10 mouse cellular contexts compared by ENCODE assay signal in the genomic region with DNA sequence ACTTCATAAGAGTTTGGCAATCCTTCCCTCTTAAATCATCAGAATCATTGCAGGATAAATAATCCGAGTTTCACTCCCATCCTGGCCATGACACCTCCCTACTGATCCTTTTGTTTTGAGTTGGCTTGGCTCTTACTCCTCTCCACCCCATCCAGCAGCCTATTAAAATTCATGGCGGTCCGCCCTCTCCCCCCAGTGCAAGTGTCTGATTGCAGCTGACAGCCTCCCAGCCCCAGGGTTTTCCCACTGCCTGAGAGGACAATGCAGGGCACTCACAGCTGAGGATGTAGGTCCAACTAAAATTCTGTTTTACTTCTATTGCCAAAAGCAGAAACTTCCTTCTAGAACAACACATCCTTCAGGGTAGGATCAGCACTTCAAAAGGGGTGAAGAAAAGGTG.
DNase-seq lines count a peak whose midpoint lies in the region; ATAC-seq and TF ChIP-seq lines count a peak whose summit lies in the region.
"Had no signal": no experiment of that assay in that cellular context is flagged by ENCODE, and none has a peak within 500 bp of the region (broad histone marks: within the 10 kb centered on the region; RNA-seq: fewer than 3 reads in every experiment).

No protein-coding gene starts in this region.

- H3K4me2 ChIP-seq in forebrain, postnatal 0 days (ENCODE audit: low read depth), result no peak overlapping the region
- no peak overlapping the region for H3K4me2 ChIP-seq in midbrain, embryonic 13.5 days (replicated peaks)
- H3K4me2 ChIP-seq: kidney, embryonic 15.5 days; liver, embryonic 13.5 days had no signal

- no peaks in the 10 kb centered on the region for H3K27me3 ChIP-seq in ES-Bruce4 (ENCODE audit: control insufficient read depth, insufficient read depth, low read length, poor library complexity, severe bottlenecking)
- no peaks in the 10 kb centered on the region for H3K27me3 ChIP-seq in forebrain, postnatal 0 days (ENCODE audit: insufficient read depth, low read length)
- no peaks in the 10 kb centered on the region for H3K27me3 ChIP-seq in midbrain, embryonic 13.5 days
- H3K27me3 ChIP-seq: kidney, embryonic 15.5 days; liver, embryonic 13.5 days had no signal

- peak; percentile 77 for ATAC-seq in forebrain, postnatal 0 days
- peak; percentile 82 for ATAC-seq in midbrain, embryonic 13.5 days
- ATAC-seq in erythroblast, adult 5-6 weeks (replicated peaks; ENCODE audit: low FRiP score, poor library complexity, severe bottlenecking), result no peak

- H3K9me3 ChIP-seq in ES-Bruce4 (replicated peaks; ENCODE audit: control insufficient read depth, insufficient read depth, low read length, poor library complexity, severe bottlenecking), result no peaks in the 10 kb centered on the region
- H3K9me3 ChIP-seq in forebrain, postnatal 0 days (ENCODE audit: low read length), result no peaks in the 10 kb centered on the region
- no peaks in the 10 kb centered on the region for H3K9me3 ChIP-seq in midbrain, embryonic 13.5 days
- H3K9me3 ChIP-seq: kidney, embryonic 15.5 days; liver, embryonic 13.5 days had no signal

- no peak for TF ChIP-seq CTCF in ES-Bruce4 (IDR thresholded peaks at IDR 0.05; ENCODE audit: low read depth, low read length)
- TF ChIP-seq CTCF in forebrain, postnatal 0 days (IDR thresholded peaks at IDR 0.05; ENCODE audit: low read depth), result no peak

- 14% methylated on average over 3 of the region's 3 CpGs for WGBS in forebrain, postnatal 0 days
- WGBS in midbrain, embryonic 13.5 days, result 17% methylated on average over 3 of the region's 3 CpGs

- intact Hi-C loops in heart, postnatal 14 days (cut with DNase I), result no loop called here

- peak; percentile 69 for TF ChIP-seq EP300 in ES-Bruce4 (IDR thresholded peaks at IDR 0.05; ENCODE audit: insufficient read depth, low read depth, low read length)

- no peaks in the 10 kb centered on the region for H3K4me1 ChIP-seq in ES-Bruce4 (ENCODE audit: control insufficient read depth, insufficient read depth, low read length)
- H3K4me1 ChIP-seq in forebrain, postnatal 0 days (ENCODE audit: insufficient read depth), result peaks cover 13% of the 10 kb centered on the region
- peaks cover 46% of the 10 kb centered on the region for H3K4me1 ChIP-seq in midbrain, embryonic 13.5 days (replicated peaks)
- H3K4me1 ChIP-seq: liver, embryonic 13.5 days had no signal

- H3K36me3 ChIP-seq in ES-Bruce4 (ENCODE audit: control insufficient read depth, insufficient read depth, low read length, poor library complexity, severe bottlenecking), result no peaks in the 10 kb centered on the region
- H3K36me3 ChIP-seq in forebrain, postnatal 0 days (ENCODE audit: insufficient read depth), result no peaks in the 10 kb centered on the region
- H3K36me3 ChIP-seq in midbrain, embryonic 13.5 days, result no peaks in the 10 kb centered on the region
- H3K36me3 ChIP-seq: kidney, embryonic 15.5 days; liver, embryonic 13.5 days had no signal

- peak; percentile 88 for DNase-seq in Muller cell, postnatal 12 days (ENCODE audit: inconsistent ontology term)
- DNase-seq in forebrain, postnatal 0 days, result peak; percentile 39
- no peak for DNase-seq in MN1 (ENCODE audit: low spot score)
- no peak for DNase-seq in heart, postnatal 14 days
- DNase-seq: liver, embryonic 13.5 days; thymus, postnatal 14 days had no signal

- no peak for TF ChIP-seq POLR2A in ES-Bruce4 (IDR thresholded peaks at IDR 0.05; ENCODE audit: insufficient read depth, low read length)

- H3K9ac ChIP-seq in ES-Bruce4 (ENCODE audit: low read depth, poor library complexity, severe bottlenecking), result no peak overlapping the region
- H3K9ac ChIP-seq in forebrain, postnatal 0 days, result no peak overlapping the region
- no peak overlapping the region for H3K9ac ChIP-seq in midbrain, embryonic 13.5 days (replicated peaks)
- H3K9ac ChIP-seq: kidney, embryonic 15.5 days; liver, embryonic 13.5 days had no signal

- H3K4me3 ChIP-seq in ES-Bruce4 (ENCODE audit: low read depth, low read length), result no peak overlapping the region
- H3K4me3 ChIP-seq in forebrain, postnatal 0 days (ENCODE audit: low read depth, low read length), result no peak overlapping the region
- no peak overlapping the region for H3K4me3 ChIP-seq in midbrain, embryonic 13.5 days (replicated peaks)
- H3K4me3 ChIP-seq: kidney, embryonic 15.5 days; liver, embryonic 13.5 days had no signal

- H3K27ac ChIP-seq in ES-Bruce4 (ENCODE audit: insufficient read depth, low read length), result peak overlapping the region; percentile 55
- H3K27ac ChIP-seq in forebrain, postnatal 0 days (ENCODE audit: low read depth, low read length), result no peak overlapping the region
- peak overlapping the region; percentile 68 for H3K27ac ChIP-seq in midbrain, embryonic 13.5 days
- H3K27ac ChIP-seq: kidney, embryonic 15.5 days; liver, embryonic 13.5 days had no signal

Comparison
In these comparisons a context has a peak if more than half of its experiments do, and no peak if none do; other contexts are left out.
1. DNase-seq: peak in Muller cell, postnatal 12 days (single experiment) and forebrain, postnatal 0 days (single experiment); none in MN1 (single experiment) and heart, postnatal 14 days (0 of 2).